Mouse (Mus musculus): ENCODE measurements at regions not wholly inside any gene's neighbourhood (a gene's known extent, or its start where the extent isn't known, plus 50 kb on each side); places are given as distances from the start of the nearest gene placed in this dataset.

DNA sequence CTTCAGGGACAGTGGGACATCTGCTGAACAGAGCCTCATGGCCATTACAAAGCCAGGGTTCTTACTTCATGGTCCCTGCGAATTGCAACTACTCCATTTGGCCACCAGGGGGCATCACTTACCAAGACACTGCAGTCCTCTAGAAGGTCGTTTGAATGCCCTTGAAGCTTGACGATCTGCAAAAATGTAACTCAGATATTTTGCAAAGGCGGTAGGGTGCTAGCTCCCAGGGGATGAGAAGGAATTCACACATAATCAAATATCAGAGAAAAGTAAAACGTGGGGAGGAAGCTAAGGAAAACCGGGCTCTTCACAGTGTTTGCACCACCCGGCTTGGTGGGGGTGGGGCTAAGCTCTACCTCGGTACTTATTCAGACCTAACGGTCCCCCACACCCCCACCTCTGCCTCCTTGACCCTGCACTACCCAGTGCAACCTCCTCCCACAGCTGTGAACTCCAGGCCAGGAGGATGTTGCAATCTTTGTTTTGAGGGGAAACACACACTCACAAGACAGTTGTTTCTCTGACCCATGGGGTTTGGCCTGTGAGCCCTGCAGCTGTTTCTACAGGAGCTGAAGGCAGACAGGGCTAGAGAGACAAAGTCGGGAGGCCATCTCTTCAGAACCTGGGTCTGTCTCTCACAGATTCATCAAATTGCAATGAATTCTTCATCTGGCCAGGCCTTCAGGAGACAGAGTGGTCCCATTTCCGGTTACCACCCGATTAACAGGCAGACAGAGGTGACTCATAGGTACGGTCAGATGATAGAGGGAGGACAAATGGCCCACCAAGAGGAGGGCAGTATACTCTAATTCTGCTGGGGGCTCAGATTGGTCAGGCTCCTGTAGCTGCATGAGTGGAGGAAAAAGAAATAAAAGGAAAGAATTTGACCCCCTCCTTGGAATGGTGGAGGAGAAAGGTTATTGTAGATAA is 85.3 kb upstream of the Fam49a start:
- TF ChIP-seq CTCF (IDR thresholded peaks at IDR 0.05; ENCODE audit: low read depth) (peak; percentile 97), EP300 (optimal IDR thresholded peaks at IDR 0.05) (no peak)
- H3K4me2 ChIP-seq (replicated peaks; ENCODE audit: low read depth), result peak overlapping the region; percentile 42
- H3K4me1 ChIP-seq (replicated peaks; ENCODE audit: control insufficient read depth, insufficient read depth), result no peaks in the 10 kb centered on the region
- H3K27me3 ChIP-seq (ENCODE audit: control insufficient read depth, insufficient read depth, low read length), result no peaks in the 10 kb centered on the region
- H3K9ac ChIP-seq (ENCODE audit: low read length), result no peak overlapping the region
- H3K36me3 ChIP-seq (ENCODE audit: control insufficient read depth, insufficient read depth, low read length), result no peaks in the 10 kb centered on the region
- WGBS, result 13% methylated on average over 13 of the region's 13 CpGs
- no peak overlapping the region for H3K27ac ChIP-seq (replicated peaks)
- DNase-seq (ENCODE audit: low spot score), result peak; percentile 60
- no peak overlapping the region; the same call in 1 of the 2 replicates for H3K4me3 ChIP-seq (ENCODE audit: low read depth, low read length)
- ATAC-seq (ENCODE audit: low FRiP score, low TSS enrichment), result peak; percentile 78
- no peaks in the 10 kb centered on the region for H3K9me3 ChIP-seq (ENCODE audit: control insufficient read depth, low read length)

GRCm38 (mm10) chr12:12177264-12178043 is 84.5 kb upstream of the Fam49a start:
- Histone ChIP-seq H3K27ac (replicated peaks) (no peak overlapping the region), H3K27me3 (ENCODE audit: control insufficient read depth, insufficient read depth, low read length) (no peaks in the 10 kb centered on the region), H3K4me2 (replicated peaks; ENCODE audit: low read depth) (no peak overlapping the region), H3K9ac (ENCODE audit: low read length) (no peak overlapping the region), H3K4me3 (ENCODE audit: low read depth, low read length) (no peak overlapping the region), H3K9me3 (ENCODE audit: control insufficient read depth, low read length) (no peaks in the 10 kb centered on the region), H3K36me3 (ENCODE audit: control insufficient read depth, insufficient read depth, low read length) (no peaks in the 10 kb centered on the region), H3K4me1 (replicated peaks; ENCODE audit: control insufficient read depth, insufficient read depth) (no peaks in the 10 kb centered on the region)
- no peak for TF ChIP-seq CTCF (IDR thresholded peaks at IDR 0.05; ENCODE audit: low read depth)
- TF ChIP-seq EP300 (optimal IDR thresholded peaks at IDR 0.05), result no peak
- 85% methylated on average over 6 of the region's 6 CpGs for WGBS
- no peak for ATAC-seq (ENCODE audit: low FRiP score, low TSS enrichment)
- DNase-seq (ENCODE audit: low spot score), result no peak

DNA sequence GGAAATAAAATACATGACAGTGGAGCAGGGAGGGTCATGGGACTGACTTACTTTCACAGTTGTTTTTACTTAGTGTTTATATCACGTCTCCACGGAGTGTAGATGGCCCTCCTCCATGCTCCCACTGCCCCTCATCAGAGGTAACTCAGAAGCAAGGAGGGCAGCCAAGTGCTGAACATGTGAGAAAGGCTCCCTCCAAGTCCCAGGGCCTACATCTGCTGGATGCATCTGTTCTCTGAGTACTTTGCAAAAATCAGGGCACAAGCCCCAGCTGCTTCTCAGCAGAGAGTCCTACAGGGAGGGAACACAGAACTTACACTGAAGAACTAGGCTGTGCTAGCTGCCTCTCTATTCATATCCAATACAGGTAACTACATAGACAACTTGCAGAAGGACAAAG is 83.5 kb upstream of the Fam49a start:
- Histone ChIP-seq H3K27me3 (ENCODE audit: control insufficient read depth, insufficient read depth, low read length) (no peaks in the 10 kb centered on the region), H3K9ac (ENCODE audit: low read length) (no peak overlapping the region), H3K36me3 (ENCODE audit: control insufficient read depth, insufficient read depth, low read length) (no peaks in the 10 kb centered on the region), H3K4me3 (ENCODE audit: low read depth, low read length) (no peak overlapping the region), H3K4me1 (replicated peaks; ENCODE audit: control insufficient read depth, insufficient read depth) (no peaks in the 10 kb centered on the region), H3K27ac (replicated peaks) (no peak overlapping the region), H3K4me2 (replicated peaks; ENCODE audit: low read depth) (no peak overlapping the region), H3K9me3 (ENCODE audit: control insufficient read depth, low read length) (no peaks in the 10 kb centered on the region)
- ATAC-seq (ENCODE audit: low FRiP score, low TSS enrichment) (no peak), DNase-seq (ENCODE audit: low spot score) (no peak)
- 41% methylated on average over 2 of the region's 2 CpGs for WGBS
- no peak for TF ChIP-seq CTCF (IDR thresholded peaks at IDR 0.05; ENCODE audit: low read depth)
- no peak for TF ChIP-seq EP300 (optimal IDR thresholded peaks at IDR 0.05)

- DNase-seq (ENCODE audit: low spot score), result no peak
- no peaks in the 10 kb centered on the region for H3K27me3 ChIP-seq (ENCODE audit: control insufficient read depth, insufficient read depth, low read length)
- H3K9me3 ChIP-seq (ENCODE audit: control insufficient read depth, low read length), result no peaks in the 10 kb centered on the region
- 64% methylated on average over 10 of the region's 10 CpGs for WGBS
- H3K4me2 ChIP-seq (replicated peaks; ENCODE audit: low read depth), result no peak overlapping the region
- no peak overlapping the region for H3K27ac ChIP-seq (replicated peaks)
- ATAC-seq (ENCODE audit: low FRiP score, low TSS enrichment), result no peak
- TF ChIP-seq EP300 (optimal IDR thresholded peaks at IDR 0.05), result no peak
- TF ChIP-seq CTCF (IDR thresholded peaks at IDR 0.05; ENCODE audit: low read depth), result no peak
- no peak overlapping the region for H3K4me3 ChIP-seq (ENCODE audit: low read depth, low read length)
- no peaks in the 10 kb centered on the region for H3K4me1 ChIP-seq (replicated peaks; ENCODE audit: control insufficient read depth, insufficient read depth)
- H3K36me3 ChIP-seq (ENCODE audit: control insufficient read depth, insufficient read depth, low read length), result no peaks in the 10 kb centered on the region
- H3K9ac ChIP-seq (ENCODE audit: low read length), result no peak overlapping the region
Measured at GRCm38 (mm10) chr12:12179292-12179865, 82.6 kb upstream of the Fam49a start.

DNA sequence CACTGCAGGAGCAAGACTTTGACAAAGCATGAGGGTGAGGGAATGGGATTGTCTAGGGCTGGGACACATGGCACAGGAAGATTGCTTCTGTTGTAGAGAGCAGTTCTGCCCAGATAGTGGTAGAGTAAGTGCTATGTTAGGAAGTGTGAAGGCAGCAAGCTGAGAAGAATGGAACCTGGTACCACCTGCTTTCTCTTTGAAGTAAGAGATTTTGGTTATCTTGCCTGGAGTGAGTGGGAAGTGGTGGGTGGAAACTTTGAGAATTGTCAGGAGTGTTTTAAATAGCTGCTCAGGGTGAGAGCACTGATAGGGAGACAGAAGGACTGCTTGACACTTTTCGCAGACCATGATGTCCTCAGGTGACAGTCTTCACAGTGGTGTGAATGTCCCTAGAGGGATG is 81.0 kb upstream of the Fam49a start:
- H3K4me2 ChIP-seq (replicated peaks; ENCODE audit: low read depth), result no peak overlapping the region
- 86% methylated on average over 1 of the region's 1 CpGs for WGBS
- ATAC-seq (ENCODE audit: low FRiP score, low TSS enrichment) (no peak), DNase-seq (ENCODE audit: low spot score) (no peak)
- no peaks in the 10 kb centered on the region for H3K36me3 ChIP-seq (ENCODE audit: control insufficient read depth, insufficient read depth, low read length)
- TF ChIP-seq CTCF (IDR thresholded peaks at IDR 0.05; ENCODE audit: low read depth) (no peak), EP300 (optimal IDR thresholded peaks at IDR 0.05) (no peak)
- H3K9me3 ChIP-seq (ENCODE audit: control insufficient read depth, low read length), result no peaks in the 10 kb centered on the region
- H3K27me3 ChIP-seq (ENCODE audit: control insufficient read depth, insufficient read depth, low read length), result no peaks in the 10 kb centered on the region
- H3K4me1 ChIP-seq (replicated peaks; ENCODE audit: control insufficient read depth, insufficient read depth), result no peaks in the 10 kb centered on the region
- no peak overlapping the region for H3K4me3 ChIP-seq (ENCODE audit: low read depth, low read length)
- no peak overlapping the region for H3K9ac ChIP-seq (ENCODE audit: low read length)
- no peak overlapping the region for H3K27ac ChIP-seq (replicated peaks)

Measured in stomach, postnatal 0 days (tissue).